Mouse (Mus musculus) CD8-positive naive resting alpha-beta T cell, adult 57 days (primary cell): ENCODE measurements around the gene Dcbld2. TPM values are rescaled to one million over a fixed set of nuclear protein-coding genes. Genes with fewer than 3 reads are reported as not detected.

Experiments used
- total RNA-seq: library from RNA; stranded (reverse); gene quantifications from one replicate; pipeline ENCODE4 v1.2.4, GENCODE M21; 2023

Dcbld2 gene
- total RNA-seq = not detected

GRCm38 (mm10) chr16:58408062-58408486 lies at the start of gene Dcbld2:
Dcbld2 (plus strand) TSS chr16:58408443.

Other genes with a start within 250 kb of the Dcbld2 start
- gene St3gal6, start 115.8 kb downstream of the Dcbld2 start, total RNA-seq = 51.1 TPM
- gene Gm813, start 208.5 kb downstream of the Dcbld2 start, total RNA-seq = not detected
- gene E330017A01Rik, start 230.3 kb downstream of the Dcbld2 start, total RNA-seq = not detected